Mouse (Mus musculus) heart, adult 2 months (tissue): Measurements from ENCODE around the gene Ccdc73. TPM values are rescaled to one million over a fixed set of nuclear protein-coding genes. Genes with fewer than 3 reads are reported as not detected.

Source experiments
- DNase-seq, 2 experiments: peaks; one replicate each; pipeline ENCODE4 v3.0.0; 2021
- H3K27ac ChIP-seq: fragments of 200-600 bp; 2 replicates; pipeline ENCODE4 v1.8.1; 2022
- H3K27me3 ChIP-seq: fragments of 200-500 bp; 2 replicates; pipeline ENCODE4 v1.6.1; 2012; ENCODE audit warnings: mild to moderate bottlenecking, low read length, inconsistent platforms, mixed read lengths; ENCODE audit not compliant: control insufficient read depth, insufficient read depth
- H3K36me3 ChIP-seq: fragments of 200-500 bp; 2 replicates; pipeline ENCODE4 v1.6.1; 2012; ENCODE audit warnings: low read length, inconsistent platforms; ENCODE audit not compliant: control insufficient read depth, insufficient read depth
- H3K4me1 ChIP-seq: fragments of 200-500 bp; 2 replicates; pipeline ENCODE4 v1.6.1; 2011; ENCODE audit warnings: low read length; ENCODE audit not compliant: control insufficient read depth, insufficient read depth
- H3K4me3 ChIP-seq: fragments of 200-600 bp; 2 replicates; pipeline ENCODE4 v1.8.1; 2022
- H3K79me2 ChIP-seq: fragments of 200-500 bp; replicated peaks from 2 replicates; pipeline ENCODE4 v1.6.1; 2012; ENCODE audit warnings: mild to moderate bottlenecking, inconsistent platforms, low read length, moderate library complexity, mixed read lengths; ENCODE audit not compliant: control insufficient read depth, insufficient read depth
- H3K9ac ChIP-seq: fragments of 200-500 bp; 2 replicates; pipeline ENCODE4 v1.6.1; 2012; ENCODE audit warnings: low read depth, mild to moderate bottlenecking, control low read depth, inconsistent platforms, low read length, mixed read lengths
- CTCF ChIP-seq: fragments of 200-600 bp; IDR thresholded peaks from 2 replicates; pipeline ENCODE4 v1.8.1; 2022; ENCODE audit warnings: antibody characterized with exemption, mild to moderate bottlenecking, moderate library complexity
- EP300 ChIP-seq: fragments of 200-500 bp; IDR thresholded peaks from 2 replicates; pipeline ENCODE4 v1.6.1; 2011; ENCODE audit warnings: low read depth, low read length, control low read depth; ENCODE audit not compliant: insufficient read depth
- POLR2A ChIP-seq: fragments of 200-500 bp; IDR thresholded peaks from 2 replicates; pipeline ENCODE4 v1.6.1; 2011; ENCODE audit warnings: mild to moderate bottlenecking, low read depth, low read length, control low read depth; ENCODE audit not compliant: insufficient read depth
- WGBS: fragments of 180-500 bp; shearing (Covaris S2); methylation state at CpG from one replicate; pipeline ENCODE4 v1.1.7; 2018; 5-methylcytosine and 5-hydroxymethylcytosine counted together
- intact Hi-C: fragments of 180-260 bp; cut with DNase I; formaldehyde crosslinking; loops from one replicate; pipeline ENCODE4 v1.15.1; 2025
- polyA plus RNA-seq: library from polyadenylated mRNA; depleted of rRNA; stranded (reverse); fragments of >200 nt; gene quantifications from 2 replicates; pipeline ENCODE4 v1.2.3, GENCODE M21; 2012; rRNA removed
- total RNA-seq, 2 experiments: library from RNA; stranded (reverse); gene quantifications; 2 replicates each; pipeline ENCODE4 v1.2.3; 2021

Ccdc73 gene
- total and polyA plus RNA-seq, 3 experiments, result 2.5 to 4.9 (median 4.1) TPM

DNA sequence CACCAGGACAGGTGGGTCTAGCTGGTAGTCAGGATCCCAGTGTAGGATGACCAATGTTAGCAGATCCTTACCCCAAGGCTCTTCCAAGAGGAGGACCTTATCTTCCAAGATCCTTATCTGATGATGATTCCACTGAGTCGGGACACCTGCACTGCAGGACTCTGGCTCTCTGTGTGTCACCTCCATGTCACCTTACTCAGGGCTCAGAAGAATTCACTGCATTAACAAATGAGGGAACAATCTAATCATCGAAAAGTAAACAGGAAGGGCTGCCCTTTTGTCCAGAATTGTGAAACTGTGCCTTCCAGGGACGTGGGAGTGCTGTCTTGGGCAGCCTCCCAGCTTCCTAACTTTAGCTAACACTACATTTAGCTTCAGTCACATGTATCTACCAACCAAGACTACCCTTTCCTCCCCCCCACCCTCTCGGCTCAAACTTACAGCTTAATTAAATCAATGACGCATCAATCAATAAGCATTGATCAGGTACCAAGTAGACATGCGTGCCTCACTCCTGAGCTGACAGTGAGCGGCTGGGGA lies 191.0 kb downstream of the Ccdc73 start:
- WGBS, result 48% methylated on average over 7 of the region's 7 CpGs
- H3K27ac ChIP-seq, result no peak overlapping the region

GRCm38 (mm10) chr2:105062741-105063372 lies 195.3 kb downstream of the Ccdc73 start:
- DNase-seq, result no peak
- H3K4me3 ChIP-seq, result no peak overlapping the region
- H3K36me3 ChIP-seq, result no peaks in the 10 kb centered on the region
- no peak overlapping the region for H3K9ac ChIP-seq
- no peaks in the 10 kb centered on the region for H3K79me2 ChIP-seq
- no peaks in the 10 kb centered on the region for H3K27me3 ChIP-seq
- 0 out of 2 replicates have a peak, but pooled peaks cover 1% of the 10 kb centered on the region for H3K4me1 ChIP-seq
- intact Hi-C loops, result no loop called here
- no peak for TF ChIP-seq CTCF
- no peak for TF ChIP-seq POLR2A
- TF ChIP-seq EP300, result no peak
- 52% methylated on average over 7 of the region's 7 CpGs for WGBS
- no peak overlapping the region for H3K27ac ChIP-seq

More for the DNA sequence above, 191.0 kb downstream of the Ccdc73 start:
- DNase-seq, result no peak
- Histone ChIP-seq H3K9ac (no peak overlapping the region), H3K27me3 (no peaks in the 10 kb centered on the region), H3K79me2 (no peaks in the 10 kb centered on the region), H3K4me3 (no peak overlapping the region), H3K4me1 (0 out of 2 replicates have a peak, but pooled peaks cover 1% of the 10 kb centered on the region), H3K36me3 (no peaks in the 10 kb centered on the region)
- TF ChIP-seq EP300, result no peak
- no peak for TF ChIP-seq CTCF
- TF ChIP-seq POLR2A, result no peak
- intact Hi-C loops, result no loop called here

Other genes starting within 250 kb of the Ccdc73 start
- 1 to 10 TPM; 8.0 to 8.1 TPM for gene Tcp11l1, start 155.6 kb upstream of the Ccdc73 start, total RNA-seq
- 3.0 and 3.6 TPM in 2 replicates for gene Tcp11l1, start 155.6 kb upstream of the Ccdc73 start, polyA plus RNA-seq
- not detected for gene Pin1rt1, start 151.4 kb upstream of the Ccdc73 start, total RNA-seq
- not detected in 2 replicates for gene Pin1rt1, start 151.4 kb upstream of the Ccdc73 start, polyA plus RNA-seq
- 1 to 10 TPM in 1 of 2 experiments, under 1 TPM in 1; 0.89 to 1.4 TPM for gene Depdc7, start 124.9 kb upstream of the Ccdc73 start, total RNA-seq
- 0.82 and 0.86 TPM in 2 replicates for gene Depdc7, start 124.9 kb upstream of the Ccdc73 start, polyA plus RNA-seq
- gene Qser1, start 51.0 kb upstream of the Ccdc73 start, total RNA-seq, result 10 to 100 TPM; 26.4 to 30.2 TPM
- gene Qser1, start 51.0 kb upstream of the Ccdc73 start, polyA plus RNA-seq, result 7.5 and 15.4 TPM in 2 replicates
- under 1 TPM; 0.61 to 0.94 TPM for gene Prrg4, start 17.9 kb upstream of the Ccdc73 start, total RNA-seq
- 0.29 and 0.32 TPM in 2 replicates for gene Prrg4, start 17.9 kb upstream of the Ccdc73 start, polyA plus RNA-seq
- 100 to 1,000 TPM; 114 to 136 TPM for gene Eif3m, start 149.3 kb downstream of the Ccdc73 start, total RNA-seq
- gene Eif3m, start 149.3 kb downstream of the Ccdc73 start, polyA plus RNA-seq, result 35.2 and 72.1 TPM in 2 replicates
- not detected for gene Gm11060, start 224.2 kb downstream of the Ccdc73 start, total RNA-seq
- gene Gm11060, start 224.2 kb downstream of the Ccdc73 start, polyA plus RNA-seq, result not detected in 2 replicates